Mouse (Mus musculus): ENCODE measurements around the gene Thsd4. TPM values are rescaled to one million over a fixed set of nuclear protein-coding genes. Genes with fewer than 3 reads are reported as not detected.

The Thsd4 gene
- 0.65 and 0.69 TPM in 2 replicates for polyA plus RNA-seq (2012; ENCODE audit: insufficient read depth, low replicate concordance)

DNA sequence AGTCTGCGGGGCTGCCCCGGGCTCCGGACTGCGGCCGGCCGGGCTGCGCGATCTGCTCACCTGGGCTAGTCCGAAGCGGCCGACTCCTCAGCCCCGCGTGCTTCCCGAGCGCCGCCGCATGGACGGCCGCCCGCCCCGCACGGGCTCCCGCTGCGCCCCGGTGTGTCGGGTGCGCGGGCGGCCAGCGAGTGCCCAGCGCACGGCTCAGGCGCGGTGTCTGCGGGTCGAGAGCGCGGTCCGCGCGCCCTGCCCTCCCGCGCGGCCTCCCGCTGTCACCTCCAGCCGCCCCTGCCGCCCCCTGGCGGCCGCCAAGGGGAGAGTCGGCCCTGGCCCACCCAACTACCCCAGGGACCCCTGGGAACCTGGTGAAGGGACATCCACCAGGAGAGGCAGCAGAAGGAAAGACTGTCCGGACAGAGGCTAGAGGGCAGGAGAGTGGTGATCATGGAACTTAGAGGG, at the start of gene Thsd4:
TSS of gene Thsd4 (minus strand) at position 241 of the 459 bp plus-strand sequence.
- no peaks in the 10 kb centered on the region for H3K9me3 ChIP-seq
- no peaks in the 10 kb centered on the region for H3K36me3 ChIP-seq (replicated peaks; ENCODE audit: low read length)
- peaks cover 26% of the 10 kb centered on the region for H3K4me1 ChIP-seq
- TF ChIP-seq FLI1 (IDR thresholded peaks at IDR 0.05; ENCODE audit: low read length) = no peak
- TF ChIP-seq GATA1 (IDR thresholded peaks at IDR 0.05; ENCODE audit: borderline replicate concordance, low read length) = no peak
- peak within 1 kb of the TSS; percentile 90 for H3K4me3 ChIP-seq (replicated peaks)
- peaks cover 51% of the 10 kb centered on the region for H3K27me3 ChIP-seq (replicated peaks)

DNA sequence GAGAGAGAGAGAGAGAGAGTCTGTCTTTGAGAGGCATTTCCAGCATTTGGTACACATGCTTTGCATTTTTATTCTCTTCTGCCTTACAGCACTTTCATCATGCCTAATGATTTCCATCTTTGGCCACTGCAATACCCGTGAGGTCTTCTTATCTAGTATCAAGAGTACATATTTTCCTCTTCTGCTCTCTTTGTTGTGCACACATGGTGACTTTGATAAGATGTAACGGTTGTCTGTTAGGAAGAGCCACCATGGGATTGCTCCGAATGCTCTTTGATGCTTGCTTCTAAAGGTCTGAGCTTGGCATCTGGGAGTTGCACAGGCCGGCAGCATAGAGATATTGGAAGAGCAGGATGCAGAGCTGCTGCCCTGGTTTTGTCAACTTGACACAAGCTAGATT, 49.2 kb upstream of the Thsd4 start:
- Histone ChIP-seq H3K27me3 (replicated peaks) (peaks cover 3% of the 10 kb centered on the region), H3K4me1 (no peaks in the 10 kb centered on the region), H3K9me3 (peaks cover 16% of the 10 kb centered on the region), H3K36me3 (replicated peaks; ENCODE audit: low read length) (no peaks in the 10 kb centered on the region), H3K4me3 (replicated peaks) (no peak overlapping the region)
- TF ChIP-seq GATA1 (IDR thresholded peaks at IDR 0.05; ENCODE audit: borderline replicate concordance, low read length) (no peak), FLI1 (IDR thresholded peaks at IDR 0.05; ENCODE audit: low read length) (no peak)

GRCm38 (mm10) chr9:60569366-60569765, 47.5 kb upstream of the Thsd4 start:
- Histone ChIP-seq H3K9me3 (peaks cover 16% of the 10 kb centered on the region), H3K4me1 (no peaks in the 10 kb centered on the region), H3K36me3 (replicated peaks; ENCODE audit: low read length) (no peaks in the 10 kb centered on the region), H3K27me3 (replicated peaks) (peaks cover 1% of the 10 kb centered on the region), H3K4me3 (replicated peaks) (no peak overlapping the region)
- TF ChIP-seq FLI1 (IDR thresholded peaks at IDR 0.05; ENCODE audit: low read length) = no peak
- no peak for TF ChIP-seq GATA1 (IDR thresholded peaks at IDR 0.05; ENCODE audit: borderline replicate concordance, low read length)

GRCm38 (mm10) chr9:60563809-60564208, 42.0 kb upstream of the Thsd4 start:
- Histone ChIP-seq H3K27me3 (replicated peaks) (peaks cover 24% of the 10 kb centered on the region), H3K9me3 (no peaks in the 10 kb centered on the region), H3K4me1 (peaks cover 11% of the 10 kb centered on the region), H3K36me3 (replicated peaks; ENCODE audit: low read length) (no peaks in the 10 kb centered on the region), H3K4me3 (replicated peaks) (no peak overlapping the region)
- TF ChIP-seq GATA1 (IDR thresholded peaks at IDR 0.05; ENCODE audit: borderline replicate concordance, low read length) (no peak), FLI1 (IDR thresholded peaks at IDR 0.05; ENCODE audit: low read length) (no peak)

- H3K36me3 ChIP-seq (replicated peaks; ENCODE audit: low read length) = no peaks in the 10 kb centered on the region
- peak overlapping the region; percentile 81 for H3K4me3 ChIP-seq (replicated peaks)
- peaks cover 29% of the 10 kb centered on the region for H3K27me3 ChIP-seq (replicated peaks)
- peaks cover 11% of the 10 kb centered on the region for H3K4me1 ChIP-seq
- no peaks in the 10 kb centered on the region for H3K9me3 ChIP-seq
- no peak for TF ChIP-seq GATA1 (IDR thresholded peaks at IDR 0.05; ENCODE audit: borderline replicate concordance, low read length)
- no peak for TF ChIP-seq FLI1 (IDR thresholded peaks at IDR 0.05; ENCODE audit: low read length)
These were observed 40.9 kb upstream of the Thsd4 start for GRCm38 (mm10) chr9:60562443-60563371.

- no peaks in the 10 kb centered on the region for H3K36me3 ChIP-seq (replicated peaks; ENCODE audit: low read length)
These were observed 39.9 kb upstream of the Thsd4 start for GRCm38 (mm10) chr9:60561641-60562289.

DNA sequence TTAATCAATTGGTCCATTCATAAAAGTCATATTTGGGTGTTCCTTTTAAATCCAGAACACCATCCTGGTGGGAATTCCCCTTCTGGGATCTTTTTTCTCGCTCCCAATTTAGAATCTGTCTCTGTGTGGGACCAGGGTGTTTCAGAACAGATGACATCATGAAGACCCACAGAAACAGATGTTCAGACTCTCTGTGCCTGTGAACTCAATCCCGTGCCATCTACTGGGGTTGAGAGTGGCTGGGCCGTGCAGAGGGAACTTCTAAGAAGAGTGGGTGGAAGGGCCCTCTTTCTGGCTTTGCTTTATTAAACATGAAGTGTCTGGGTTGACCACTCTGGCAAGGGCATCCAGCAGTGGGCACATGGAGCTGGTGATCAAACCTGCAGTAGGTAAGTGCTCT, 36.7 kb upstream of the Thsd4 start:
- peaks cover 41% of the 10 kb centered on the region for H3K27me3 ChIP-seq (replicated peaks)
- TF ChIP-seq GATA1 (IDR thresholded peaks at IDR 0.05; ENCODE audit: borderline replicate concordance, low read length) (no peak), FLI1 (IDR thresholded peaks at IDR 0.05; ENCODE audit: low read length) (no peak)
- peaks cover 11% of the 10 kb centered on the region for H3K4me1 ChIP-seq

More at GRCm38 (mm10) chr9:60561641-60562289, 39.9 kb upstream of the Thsd4 start:
- Histone ChIP-seq H3K27me3 (replicated peaks) (peaks cover 31% of the 10 kb centered on the region), H3K4me3 (replicated peaks) (no peak overlapping the region), H3K9me3 (no peaks in the 10 kb centered on the region), H3K4me1 (peaks cover 11% of the 10 kb centered on the region)
- no peak for TF ChIP-seq FLI1 (IDR thresholded peaks at IDR 0.05; ENCODE audit: low read length)
- TF ChIP-seq GATA1 (IDR thresholded peaks at IDR 0.05; ENCODE audit: borderline replicate concordance, low read length) = no peak

GRCm38 (mm10) chr9:60551238-60551637, 29.4 kb upstream of the Thsd4 start:
- H3K27me3 ChIP-seq (replicated peaks) = peaks cover 12% of the 10 kb centered on the region
- no peak overlapping the region for H3K4me3 ChIP-seq (replicated peaks)
- H3K4me1 ChIP-seq = peaks cover 8% of the 10 kb centered on the region
- H3K36me3 ChIP-seq (replicated peaks; ENCODE audit: low read length) = no peaks in the 10 kb centered on the region
- no peak for TF ChIP-seq FLI1 (IDR thresholded peaks at IDR 0.05; ENCODE audit: low read length)
- no peak for TF ChIP-seq GATA1 (IDR thresholded peaks at IDR 0.05; ENCODE audit: borderline replicate concordance, low read length)
- no peaks in the 10 kb centered on the region for H3K9me3 ChIP-seq

More for the DNA sequence above, 36.7 kb upstream of the Thsd4 start:
- H3K36me3 ChIP-seq (replicated peaks; ENCODE audit: low read length) = no peaks in the 10 kb centered on the region
- H3K9me3 ChIP-seq = no peaks in the 10 kb centered on the region
- H3K4me3 ChIP-seq (replicated peaks) = no peak overlapping the region

DNA sequence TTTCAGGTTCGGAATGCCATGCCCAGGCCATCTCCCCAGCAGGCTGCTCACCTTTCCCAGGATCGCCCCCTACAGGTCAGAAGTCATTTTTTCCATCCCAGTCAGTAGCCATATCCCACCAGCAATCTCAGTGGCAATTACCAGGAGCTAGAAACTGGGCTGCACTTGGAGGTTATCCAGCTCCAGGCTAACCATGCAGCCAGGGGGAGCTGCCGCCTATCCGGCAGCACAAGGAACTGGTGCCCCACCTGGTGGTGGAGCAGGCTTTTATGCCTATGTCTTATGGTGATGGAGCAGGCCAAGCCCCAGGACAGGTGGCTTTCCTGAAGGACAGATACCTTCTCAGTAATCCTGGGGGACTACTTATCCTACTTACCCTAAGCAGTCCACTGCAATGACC, 26.3 kb upstream of the Thsd4 start:
- peaks cover 36% of the 10 kb centered on the region for H3K4me1 ChIP-seq
- H3K9me3 ChIP-seq = no peaks in the 10 kb centered on the region
- no peaks in the 10 kb centered on the region for H3K36me3 ChIP-seq (replicated peaks; ENCODE audit: low read length)
- H3K4me3 ChIP-seq (replicated peaks) = no peak overlapping the region
- no peak for TF ChIP-seq GATA1 (IDR thresholded peaks at IDR 0.05; ENCODE audit: borderline replicate concordance, low read length)
- TF ChIP-seq FLI1 (IDR thresholded peaks at IDR 0.05; ENCODE audit: low read length) = no peak
- peaks cover 5% of the 10 kb centered on the region for H3K27me3 ChIP-seq (replicated peaks)
